Mouse (Mus musculus) MEL-GATA-1-ER (cell line): ENCODE results near the gene Ino80e.

ENCODE experiments used
- DNase-seq: peaks from one replicate; pipeline ENCODE4 v3.0.0-alpha.2; 2012; ENCODE audit warnings: low read depth; ENCODE audit errors: extremely low read depth

Gene Ino80e

GRCm38 (mm10) chr7:126856741-126857420, 5.3 kb downstream of the Ino80e start:
- DNase-seq, result no peak

- no peak for DNase-seq
Observed at GRCm38 (mm10) chr7:126855641-126856040, 6.5 kb downstream of the Ino80e start.

- no peak for DNase-seq
Observed at GRCm38 (mm10) chr7:126853454-126853853, 8.7 kb downstream of the Ino80e start.

- DNase-seq, result no peak
Observed at GRCm38 (mm10) chr7:126851192-126851591, 11.0 kb downstream of the Ino80e start.

GRCm38 (mm10) chr7:126850161-126850560, 12.0 kb downstream of the Ino80e start:
- no peak for DNase-seq

GRCm38 (mm10) chr7:126848794-126849193, 13.4 kb downstream of the Ino80e start:
- no peak for DNase-seq

- no peak for DNase-seq
Observed at GRCm38 (mm10) chr7:126847421-126848398, 14.5 kb downstream of the Ino80e start.

GRCm38 (mm10) chr7:126847116-126847420, 15.1 kb downstream of the Ino80e start, which contains the start of gene Doc2a:
Gene Doc2a, plus strand, starts transcription at chr7:126847416.
- DNase-seq, result no peak

GRCm38 (mm10) chr7:126845516-126845915, 16.7 kb downstream of the Ino80e start:
- DNase-seq, result no peak

GRCm38 (mm10) chr7:126843276-126843675, 18.9 kb downstream of the Ino80e start:
- no peak for DNase-seq

- no peak for DNase-seq
Observed at GRCm38 (mm10) chr7:126833294-126833693, 28.9 kb downstream of the Ino80e start.

- peak; percentile 91 for DNase-seq
Observed at GRCm38 (mm10) chr7:126832036-126832598, 30.1 kb downstream of the Ino80e start.

GRCm38 (mm10) chr7:126831539-126831938, 30.6 kb downstream of the Ino80e start, which contains the start of gene 4930451I11Rik:
Gene 4930451I11Rik, minus strand, starts transcription at chr7:126831639.
- DNase-seq, result no peak

- no peak for DNase-seq
Observed at GRCm38 (mm10) chr7:126825952-126826351, 36.2 kb downstream of the Ino80e start.

- DNase-seq, result no peak
Observed at GRCm38 (mm10) chr7:126825403-126825802, 36.8 kb downstream of the Ino80e start.

- no peak for DNase-seq
Observed at GRCm38 (mm10) chr7:126823940-126824339, 38.2 kb downstream of the Ino80e start.

GRCm38 (mm10) chr7:126823202-126823711, 38.9 kb downstream of the Ino80e start:
- no peak for DNase-seq

GRCm38 (mm10) chr7:126822741-126823140, 39.4 kb downstream of the Ino80e start:
- no peak for DNase-seq

GRCm38 (mm10) chr7:126821835-126822511, 40.2 kb downstream of the Ino80e start:
- no peak for DNase-seq

GRCm38 (mm10) chr7:126818818-126819217, 43.4 kb downstream of the Ino80e start:
- DNase-seq, result no peak

- no peak for DNase-seq
Observed at GRCm38 (mm10) chr7:126817595-126817994, 44.6 kb downstream of the Ino80e start.
